Mouse (Mus musculus) heart, postnatal 0 days (tissue): ENCODE measurements around the gene Rep15. TPM values are rescaled to one million over a fixed set of nuclear protein-coding genes. Genes with fewer than 3 reads are reported as not detected.

Experiments
- ATAC-seq: fragments of 200-750 bp; cut with Nextera tagmentation; 2 replicates; pipeline ENCODE4 v1.8.0; 2017; ENCODE audit warnings: low read depth, moderate number of reproducible peaks, moderate library complexity; ENCODE audit not compliant: insufficient read depth
- DNase-seq: peaks from one replicate; pipeline ENCODE4 v3.0.0-alpha.2; 2016; ENCODE audit warnings: low spot score
- H3K27ac ChIP-seq: fragments of 300-500 bp; sonication (generic); 2 replicates; pipeline ENCODE4 v1.5.1; 2014; ENCODE audit warnings: low read depth, mild to moderate bottlenecking
- H3K27me3 ChIP-seq: fragments of 300-500 bp; sonication (generic); 2 replicates; pipeline ENCODE4 v1.6.1; 2014; ENCODE audit warnings: low read length, mixed read lengths; ENCODE audit not compliant: control insufficient read depth, insufficient read depth
- H3K36me3 ChIP-seq: fragments of 300-500 bp; sonication (generic); replicated peaks from 2 replicates; pipeline ENCODE4 v1.6.1; 2014; ENCODE audit warnings: low read length, mixed read lengths; ENCODE audit not compliant: control insufficient read depth, insufficient read depth
- H3K4me1 ChIP-seq: fragments of 300-500 bp; sonication (generic); 2 replicates; pipeline ENCODE4 v1.6.1; 2014; ENCODE audit warnings: antibody characterized with exemption; ENCODE audit not compliant: control insufficient read depth, insufficient read depth
- H3K4me2 ChIP-seq: fragments of 300-500 bp; sonication (generic); 2 replicates; pipeline ENCODE4 v1.6.1; 2014; ENCODE audit warnings: low read depth, mild to moderate bottlenecking, low read length, moderate library complexity
- H3K4me3 ChIP-seq: fragments of 300-500 bp; sonication (generic); 2 replicates; pipeline ENCODE4 v1.5.1; 2014; ENCODE audit warnings: low read depth, low read length
- H3K9ac ChIP-seq: fragments of 300-500 bp; sonication (generic); replicated peaks from 2 replicates; pipeline ENCODE4 v1.6.1; 2014; ENCODE audit warnings: low read depth, low read length, mixed read lengths
- H3K9me3 ChIP-seq: fragments of 300-500 bp; sonication (generic); replicated peaks from 2 replicates; pipeline ENCODE4 v1.6.1; 2016; ENCODE audit warnings: low read length; ENCODE audit not compliant: control insufficient read depth
- CTCF ChIP-seq: IDR thresholded peaks from 2 replicates; pipeline ENCODE4 v1.5.1; 2016; ENCODE audit warnings: antibody characterized with exemption, control low read depth, low read depth
- EP300 ChIP-seq: IDR thresholded peaks from 2 replicates; pipeline ENCODE4 v1.6.1; 2016; ENCODE audit warnings: antibody characterized with exemption, low read depth
- WGBS: fragments of 180-500 bp; shearing (Covaris S2); extraction: QIAGEN DNeasy Blood & Tissue Kit; methylation state at CpG from one replicate; pipeline ENCODE4 v1.1.7; 2014; 5-methylcytosine and 5-hydroxymethylcytosine counted together
- polyA plus RNA-seq: library from polyadenylated mRNA; unstranded; fragments of >200 nt; fragmentation: Nextera tagmentation; extraction: Ambion mirVana; gene quantifications from 2 replicates; pipeline ENCODE4 v1.2.1, GENCODE M21; 2015
- total RNA-seq: library from RNA; depleted of rRNA; stranded (reverse); fragments of >200 nt; gene quantifications from 2 replicates; pipeline ENCODE4 v1.2.3, GENCODE M21; 2014; ENCODE audit warnings: low replicate concordance

Rep15 gene
- total and polyA plus RNA-seq, 2 experiments from 2014 or later = 0.48 TPM; not detected in 1

GRCm38 (mm10) chr6:147062034-147062433, 29.6 kb downstream of the Rep15 start:
- no peak overlapping the region for H3K9ac ChIP-seq
- H3K4me1 ChIP-seq = no peaks in the 10 kb centered on the region
- ATAC-seq = no peak
- DNase-seq = no peak
- H3K4me2 ChIP-seq = no peak overlapping the region
- WGBS = 86% methylated on average over 7 of the region's 7 CpGs
- peaks cover 73% of the 10 kb centered on the region for H3K36me3 ChIP-seq
- H3K27me3 ChIP-seq = no peaks in the 10 kb centered on the region
- H3K4me3 ChIP-seq = no peak overlapping the region
- H3K27ac ChIP-seq = no peak overlapping the region
- H3K9me3 ChIP-seq = no peaks in the 10 kb centered on the region
- TF ChIP-seq EP300 (no peak), CTCF (no peak)

- no peak for TF ChIP-seq CTCF
- no peak for TF ChIP-seq EP300
- no peak overlapping the region for H3K4me2 ChIP-seq
- peaks cover 76% of the 10 kb centered on the region for H3K36me3 ChIP-seq
- no peak overlapping the region for H3K27ac ChIP-seq
- H3K9me3 ChIP-seq = no peaks in the 10 kb centered on the region
- no peaks in the 10 kb centered on the region for H3K27me3 ChIP-seq
- ATAC-seq (no peak), DNase-seq (no peak)
- H3K9ac ChIP-seq = no peak overlapping the region
- no peaks in the 10 kb centered on the region for H3K4me1 ChIP-seq
- 72% methylated on average over 7 of the region's 7 CpGs for WGBS
- H3K4me3 ChIP-seq = no peak overlapping the region
Measured at GRCm38 (mm10) chr6:147062694-147063093, 30.3 kb downstream of the Rep15 start.

GRCm38 (mm10) chr6:147064226-147064943, 32.0 kb downstream of the Rep15 start:
- WGBS = 87% methylated on average over 10 of the region's 10 CpGs
- H3K4me3 ChIP-seq = no peak overlapping the region

GRCm38 (mm10) chr6:147064944-147065261, 32.5 kb downstream of the Rep15 start:
- no peak for ATAC-seq

More at GRCm38 (mm10) chr6:147064226-147064943, 32.0 kb downstream of the Rep15 start:
- TF ChIP-seq EP300 (no peak), CTCF (no peak)
- no peak for ATAC-seq
- Histone ChIP-seq H3K36me3 (peaks cover 73% of the 10 kb centered on the region), H3K9ac (no peak overlapping the region), H3K4me1 (no peaks in the 10 kb centered on the region), H3K27me3 (no peaks in the 10 kb centered on the region), H3K27ac (no peak overlapping the region), H3K4me2 (no peak overlapping the region), H3K9me3 (no peaks in the 10 kb centered on the region)
- no peak for DNase-seq

GRCm38 (mm10) chr6:147075808-147076387, 43.5 kb downstream of the Rep15 start:
- no peak overlapping the region for H3K27ac ChIP-seq
- 47% methylated on average over 5 of the region's 5 CpGs for WGBS
- TF ChIP-seq CTCF (no peak), EP300 (no peak)

More at GRCm38 (mm10) chr6:147064944-147065261, 32.5 kb downstream of the Rep15 start:
- TF ChIP-seq EP300 (no peak), CTCF (no peak)
- Histone ChIP-seq H3K9ac (no peak overlapping the region), H3K4me1 (no peaks in the 10 kb centered on the region), H3K9me3 (no peaks in the 10 kb centered on the region), H3K4me2 (no peak overlapping the region), H3K4me3 (no peak overlapping the region), H3K27me3 (no peaks in the 10 kb centered on the region), H3K27ac (no peak overlapping the region), H3K36me3 (peaks cover 71% of the 10 kb centered on the region)
- WGBS = 85% methylated on average over 6 of the region's 6 CpGs
- no peak for DNase-seq

GRCm38 (mm10) chr6:147076878-147077277, 44.5 kb downstream of the Rep15 start:
- DNase-seq (no peak), ATAC-seq (no peak)
- peaks cover 16% of the 10 kb centered on the region for H3K36me3 ChIP-seq
- WGBS = 86% methylated on average over 8 of the region's 8 CpGs
- no peak overlapping the region for H3K4me2 ChIP-seq
- H3K4me1 ChIP-seq = no peaks in the 10 kb centered on the region
- H3K27ac ChIP-seq = no peak overlapping the region
- TF ChIP-seq EP300 (no peak), CTCF (no peak)
- H3K9ac ChIP-seq = no peak overlapping the region
- H3K4me3 ChIP-seq = no peak overlapping the region
- H3K27me3 ChIP-seq = no peaks in the 10 kb centered on the region
- H3K9me3 ChIP-seq = no peaks in the 10 kb centered on the region

More at GRCm38 (mm10) chr6:147075808-147076387, 43.5 kb downstream of the Rep15 start:
- no peak overlapping the region for H3K4me3 ChIP-seq
- no peaks in the 10 kb centered on the region for H3K9me3 ChIP-seq
- H3K36me3 ChIP-seq = peaks cover 25% of the 10 kb centered on the region
- no peak overlapping the region for H3K4me2 ChIP-seq
- H3K4me1 ChIP-seq = no peaks in the 10 kb centered on the region
- no peak overlapping the region for H3K9ac ChIP-seq
- ATAC-seq (no peak), DNase-seq (no peak)
- no peaks in the 10 kb centered on the region for H3K27me3 ChIP-seq
